In the genomic region with DNA sequence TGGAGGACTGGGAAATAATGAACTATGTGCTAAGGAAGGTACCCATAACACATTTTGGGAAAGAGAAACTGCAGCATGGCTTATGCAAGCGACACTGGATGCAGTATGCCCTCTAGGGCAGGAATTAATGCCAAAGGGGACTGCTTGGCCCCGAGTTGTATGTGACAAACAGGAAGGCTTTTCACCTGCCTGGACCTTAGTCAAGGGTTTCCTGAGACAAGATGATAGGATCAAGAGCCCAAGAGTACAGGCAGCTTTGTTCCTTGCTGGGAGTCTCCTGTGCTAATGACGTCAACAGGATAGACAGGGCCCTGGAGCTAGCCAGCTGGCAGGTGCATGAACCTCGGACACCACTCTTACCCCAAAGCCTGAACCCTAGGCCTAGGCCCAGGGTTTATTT, we compare ENCODE assay signal across 16 mouse cellular contexts.
DNase-seq lines count a peak whose midpoint lies in the region; ATAC-seq lines count a peak whose summit lies in the region.
"Had no signal": no experiment of that assay in that cellular context is flagged by ENCODE, and none has a peak within 500 bp of the region (broad histone marks: within the 10 kb centered on the region; RNA-seq: fewer than 3 reads in every experiment).

No protein-coding gene starts in this region.

- ATAC-seq in hindbrain, embryonic 13.5 days (ENCODE audit: low FRiP score): no peak
- ATAC-seq in hindbrain, embryonic 11.5 days (ENCODE audit: low FRiP score): no peak
- no peak for ATAC-seq in lung, embryonic 15.5 days (ENCODE audit: borderline replicate concordance, extremely low read depth, low FRiP score, low TSS enrichment)
- ATAC-seq in heart, embryonic 15.5 days (replicated peaks; ENCODE audit: insufficient number of reproducible peaks, insufficient read depth, low FRiP score, low read depth): no peak
- ATAC-seq: hindbrain, embryonic 16.5 days; midbrain, embryonic 13.5 days had no signal

- no peak for DNase-seq in hindbrain, embryonic 11.5 days (ENCODE audit: low spot score)
- DNase-seq in lung, adult 18-20 months: no peak
- DNase-seq in fat pad, adult 2 months (ENCODE audit: extremely low read depth, low read depth, low spot score): peak; percentile 55
- DNase-seq in right cerebral cortex, postnatal 25 days: no peak
- DNase-seq: adrenal gland, postnatal 10 days; cerebellum, adult 8-10 months; liver, embryonic 13.5 days; right cerebral cortex, postnatal 14 days; thymus, adult 2 months had no signal

- H3K27ac ChIP-seq in hindbrain, embryonic 13.5 days: no peak overlapping the region
- no peak overlapping the region for H3K27ac ChIP-seq in hindbrain, embryonic 11.5 days (ENCODE audit: low read depth, low read length)
- H3K27ac ChIP-seq in lung, embryonic 15.5 days: peak overlapping the region; percentile 14; the same call in 1 of the 2 replicates
- H3K27ac ChIP-seq in heart, embryonic 15.5 days: peak overlapping the region; percentile 21; the same call in 1 of the 2 replicates
- H3K27ac ChIP-seq: forebrain, embryonic 12.5 days; liver, embryonic 13.5 days; midbrain, embryonic 13.5 days; neural tube, embryonic 12.5 days had no signal

- H3K27me3 ChIP-seq in hindbrain, embryonic 13.5 days: no peaks in the 10 kb centered on the region
- H3K27me3 ChIP-seq in hindbrain, embryonic 11.5 days (ENCODE audit: control insufficient read depth, insufficient read depth, low read length): no peaks in the 10 kb centered on the region
- H3K27me3 ChIP-seq in lung, embryonic 15.5 days: no peaks in the 10 kb centered on the region
- no peaks in the 10 kb centered on the region for H3K27me3 ChIP-seq in heart, embryonic 15.5 days
- H3K27me3 ChIP-seq: forebrain, embryonic 12.5 days; liver, embryonic 13.5 days; midbrain, embryonic 13.5 days; neural tube, embryonic 12.5 days had no signal

- H3K4me3 ChIP-seq in hindbrain, embryonic 13.5 days: no peak overlapping the region
- H3K4me3 ChIP-seq in hindbrain, embryonic 11.5 days (ENCODE audit: low read depth, low read length): no peak overlapping the region
- H3K4me3 ChIP-seq in lung, embryonic 15.5 days: no peak overlapping the region
- no peak overlapping the region for H3K4me3 ChIP-seq in heart, embryonic 15.5 days
- H3K4me3 ChIP-seq: forebrain, embryonic 12.5 days; liver, embryonic 13.5 days; midbrain, embryonic 13.5 days; neural tube, embryonic 12.5 days had no signal

- H3K9me3 ChIP-seq in hindbrain, embryonic 13.5 days: no peaks in the 10 kb centered on the region
- no peaks in the 10 kb centered on the region for H3K9me3 ChIP-seq in hindbrain, embryonic 11.5 days (ENCODE audit: control insufficient read depth, low read length)
- H3K9me3 ChIP-seq in lung, embryonic 15.5 days: no peaks in the 10 kb centered on the region
- no peaks in the 10 kb centered on the region for H3K9me3 ChIP-seq in heart, embryonic 15.5 days (replicated peaks)
- H3K9me3 ChIP-seq: forebrain, embryonic 12.5 days; liver, embryonic 13.5 days; midbrain, embryonic 13.5 days; neural tube, embryonic 12.5 days had no signal

- WGBS in hindbrain, embryonic 13.5 days: 79% methylated on average over 4 of the region's 4 CpGs
- WGBS in hindbrain, embryonic 11.5 days: 81% methylated on average over 4 of the region's 4 CpGs
- 70% methylated on average over 4 of the region's 4 CpGs for WGBS in lung, embryonic 15.5 days
- WGBS in heart, embryonic 15.5 days: 69% methylated on average over 4 of the region's 4 CpGs

- 0 out of 2 replicates have a peak, but pooled peaks cover 3% of the 10 kb centered on the region for H3K4me1 ChIP-seq in hindbrain, embryonic 13.5 days (replicated peaks)
- no peaks in the 10 kb centered on the region for H3K4me1 ChIP-seq in hindbrain, embryonic 11.5 days (replicated peaks; ENCODE audit: control insufficient read depth, insufficient read depth, low read length)
- H3K4me1 ChIP-seq in lung, embryonic 15.5 days: peaks cover 80% of the 10 kb centered on the region
- peaks cover 42% of the 10 kb centered on the region for H3K4me1 ChIP-seq in heart, embryonic 15.5 days (replicated peaks)
- H3K4me1 ChIP-seq: neural tube, embryonic 12.5 days had no signal

- H3K36me3 ChIP-seq in hindbrain, embryonic 13.5 days: no peaks in the 10 kb centered on the region
- no peaks in the 10 kb centered on the region for H3K36me3 ChIP-seq in hindbrain, embryonic 11.5 days (ENCODE audit: control insufficient read depth, insufficient read depth, low read length)
- no peaks in the 10 kb centered on the region for H3K36me3 ChIP-seq in lung, embryonic 15.5 days
- H3K36me3 ChIP-seq in heart, embryonic 15.5 days: no peaks in the 10 kb centered on the region
- H3K36me3 ChIP-seq: forebrain, embryonic 12.5 days; liver, embryonic 13.5 days; midbrain, embryonic 13.5 days; neural tube, embryonic 12.5 days had no signal

- H3K9ac ChIP-seq in hindbrain, embryonic 13.5 days: peak overlapping the region; percentile 19; the same call in 1 of the 2 replicates
- H3K9ac ChIP-seq in hindbrain, embryonic 11.5 days (ENCODE audit: low read depth, low read length): no peak overlapping the region
- H3K9ac ChIP-seq in lung, embryonic 15.5 days: no peak overlapping the region
- H3K9ac ChIP-seq in heart, embryonic 15.5 days: no peak overlapping the region
- H3K9ac ChIP-seq: forebrain, embryonic 12.5 days; liver, embryonic 13.5 days; midbrain, embryonic 13.5 days; neural tube, embryonic 12.5 days had no signal

- H3K4me2 ChIP-seq in hindbrain, embryonic 13.5 days: no peak overlapping the region
- H3K4me2 ChIP-seq in hindbrain, embryonic 11.5 days (replicated peaks; ENCODE audit: low read depth, low read length): no peak overlapping the region
- H3K4me2 ChIP-seq in lung, embryonic 15.5 days: no peak overlapping the region
- H3K4me2 ChIP-seq in heart, embryonic 15.5 days: no peak overlapping the region
- H3K4me2 ChIP-seq: forebrain, embryonic 12.5 days; liver, embryonic 13.5 days; midbrain, embryonic 13.5 days; neural tube, embryonic 12.5 days had no signal

Comparison
In these comparisons a context has a peak if more than half of its experiments do, and no peak if none do; other contexts are left out.
1. H3K27ac ChIP-seq: peak in lung, embryonic 15.5 days (single experiment) and heart, embryonic 15.5 days (single experiment); none in hindbrain, embryonic 13.5 days (single experiment) and hindbrain, embryonic 11.5 days (single experiment).